Mouse (Mus musculus): ENCODE results near the gene Chsy1.

- TF ChIP-seq CTCF (IDR thresholded peaks at IDR 0.05; ENCODE audit: low read depth): no peak
- no peak for TF ChIP-seq EP300 (IDR thresholded peaks at IDR 0.05; ENCODE audit: low read depth)
Measured at GRCm38 (mm10) chr7:66091553-66091952, 17.8 kb upstream of the Chsy1 start.

Data from liver, embryonic 14.5 days (tissue).